Mouse (Mus musculus) lung, adult 10 weeks (tissue): ENCODE measurements around the gene Rbm4. TPM values are rescaled to one million over a fixed set of nuclear protein-coding genes. Genes with fewer than 3 reads are reported as not detected.

ENCODE experiments used
- polyA plus RNA-seq: library from polyadenylated mRNA; stranded (reverse); fragments of 350-450 nt; fragmentation: Illumina TruSeq; extraction: RNeasy Lipid Tissue Mini Kit (QIAGEN cat#74804); gene quantifications from one replicate; pipeline ENCODE4 v1.2.3, GENCODE M21; 2014; ENCODE audit warnings: low read depth, low replicate concordance; ENCODE audit not compliant: insufficient read depth

Rbm4 gene
- 17.9 TPM for polyA plus RNA-seq

DNA sequence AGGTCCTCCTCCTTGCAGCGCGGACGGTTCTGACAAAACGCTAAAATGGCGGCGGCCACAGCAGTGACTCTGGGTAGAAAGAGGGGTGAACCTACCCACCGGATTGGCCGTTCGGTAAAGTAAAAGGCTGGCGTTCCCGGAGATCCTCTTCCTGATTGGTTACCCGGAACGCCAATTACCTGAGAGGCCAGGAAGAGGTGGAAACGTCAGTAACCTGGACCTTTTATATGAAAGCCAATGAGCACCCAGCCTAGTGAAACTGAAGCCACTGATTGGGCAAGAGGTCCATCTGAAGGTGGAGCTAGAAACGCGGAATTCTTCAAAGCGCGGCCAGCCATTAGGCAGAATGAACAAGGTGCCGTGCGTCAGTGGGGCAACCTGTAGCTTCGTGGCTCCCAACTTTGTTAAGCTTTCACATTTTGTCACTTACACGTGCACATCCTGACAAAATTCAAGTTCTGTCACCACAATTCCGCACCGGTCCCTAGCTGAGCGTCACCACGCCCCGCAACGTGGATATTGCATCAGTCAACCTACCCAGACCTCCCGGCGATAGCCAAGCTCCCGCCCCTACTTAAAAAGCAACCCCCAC is at the start of gene Rbm4:
Gene Rbm4, minus strand, starts transcription at position 71 of the 592 bp plus-strand sequence.

DNA sequence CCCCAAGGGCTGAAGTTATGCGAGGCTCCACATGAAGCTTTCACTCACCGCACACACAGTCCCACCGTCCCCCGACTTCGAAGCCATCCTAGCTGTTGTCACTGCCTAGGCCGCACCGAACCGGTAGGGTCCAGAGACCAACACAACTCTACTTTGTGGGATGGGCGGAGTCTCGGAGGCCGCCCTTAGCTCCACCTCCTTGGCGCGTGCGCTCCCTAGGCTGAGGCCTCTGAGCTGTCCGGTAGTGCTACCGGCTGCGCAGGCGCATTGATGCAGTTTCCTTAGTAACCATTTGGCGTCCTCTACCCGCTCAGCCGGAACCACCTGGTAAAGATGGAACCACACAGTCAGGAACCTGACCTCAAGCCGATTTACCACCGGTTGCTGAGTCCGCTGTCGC is 45.4 kb upstream of the Rbm4 start, which contains the start of the genes Ccs and Ccdc87:
Gene Ccs, minus strand, starts transcription at position 184 of the 400 bp plus-strand sequence.
Gene Ccdc87, plus strand, starts transcription at position 218 of the 400 bp plus-strand sequence.

DNA sequence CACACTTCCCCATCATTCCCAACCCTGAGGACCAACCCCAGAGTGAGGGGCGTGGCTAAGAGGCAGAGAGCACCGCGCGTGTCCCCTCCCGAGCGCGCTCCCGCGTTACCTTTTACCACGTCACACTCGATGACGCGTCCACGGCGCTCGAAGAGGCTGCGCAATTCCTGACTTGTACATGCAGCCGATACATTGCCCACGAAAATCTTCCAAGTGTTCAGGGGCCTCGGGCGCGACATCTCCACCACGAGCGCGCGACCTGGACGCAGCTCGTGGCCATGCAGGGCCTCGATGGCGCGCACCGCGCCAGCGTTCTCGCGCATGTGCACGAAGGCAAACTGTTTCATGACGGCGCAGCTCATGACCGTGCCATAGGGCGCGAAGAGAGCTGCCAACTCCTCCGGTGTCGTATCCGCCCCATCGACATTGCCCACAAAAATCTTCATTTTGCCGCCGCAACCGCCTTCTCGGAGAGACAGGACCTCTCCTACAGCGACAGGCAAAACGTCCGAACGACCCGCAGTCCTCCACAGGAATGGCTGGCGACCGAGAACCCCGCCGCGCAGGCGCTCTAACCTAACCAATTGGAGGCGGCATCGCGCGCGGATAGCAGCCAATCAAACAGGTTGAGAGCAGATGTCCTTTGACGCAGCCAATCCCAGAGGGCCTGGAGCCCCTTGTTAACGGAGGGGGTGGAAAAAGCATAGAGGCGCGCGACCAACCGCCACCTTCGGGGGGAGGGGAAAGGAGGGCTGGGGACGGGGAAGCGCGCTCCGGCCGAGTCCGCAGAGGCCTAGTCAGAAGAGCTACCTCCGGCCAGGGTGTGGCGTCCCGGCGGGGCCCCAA is 17.6 kb upstream of the Rbm4 start, which contains the start of the genes Gm21992 and Rbm14:
Gene Gm21992, minus strand, starts transcription at position 550 of the 846 bp plus-strand sequence.
Gene Rbm14, minus strand, starts transcription at position 572 of the 846 bp plus-strand sequence.

DNA sequence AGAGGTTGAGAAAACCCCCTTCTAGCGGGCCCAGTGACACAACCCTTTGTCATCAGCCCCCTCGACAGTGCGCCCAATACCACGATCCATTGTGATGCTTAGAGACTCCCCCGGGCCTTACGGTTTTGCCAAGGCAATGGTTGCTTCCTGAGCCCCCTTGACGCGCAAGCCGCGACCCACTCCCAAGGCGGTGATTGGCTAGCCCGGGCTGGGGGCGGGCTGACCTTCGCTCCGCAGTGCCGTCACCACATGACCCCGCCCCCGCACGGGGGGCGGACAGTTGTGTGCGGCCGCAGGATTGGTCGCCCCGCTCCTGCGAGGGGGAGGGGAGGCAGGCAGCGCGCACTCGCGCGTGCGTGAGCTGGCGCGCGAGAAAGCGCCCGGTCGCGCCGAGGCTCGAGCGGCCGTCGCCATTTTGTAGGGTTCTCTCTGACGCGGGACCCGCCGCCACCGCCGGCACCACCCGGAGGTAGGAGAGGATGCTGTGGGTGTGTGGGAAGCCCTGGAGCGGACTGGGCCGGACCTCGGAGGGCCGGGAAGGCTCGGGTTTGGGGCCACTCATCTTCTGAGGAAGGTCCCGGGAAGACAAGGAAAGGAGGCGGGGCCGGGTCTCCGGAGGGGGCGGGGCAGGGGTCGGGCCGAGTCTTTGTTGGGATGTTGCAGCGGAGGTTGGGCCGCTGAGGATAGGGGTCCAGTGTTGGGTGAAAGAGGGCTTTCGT is 37.3 kb downstream of the Rbm4 start, which contains the start of gene Rbm4b:
Gene Rbm4b, plus strand, starts transcription at position 305 of the 719 bp plus-strand sequence.

Other genes with a start within 250 kb of the Rbm4 start
- gene Lrfn4, start 178.2 kb downstream of the Rbm4 start, polyA plus RNA-seq = 5.6 TPM
- gene Rce1, start 168.3 kb downstream of the Rbm4 start, polyA plus RNA-seq = 33.1 TPM
- not detected for gene Gm960, start 95.2 kb downstream of the Rbm4 start, polyA plus RNA-seq
- 0.83 TPM for gene Sptbn2, start 82.7 kb downstream of the Rbm4 start, polyA plus RNA-seq
- gene Rbm4b, start 37.4 kb downstream of the Rbm4 start, polyA plus RNA-seq = 10.1 TPM
- 4.7 TPM for gene Gm21992, start 17.7 kb upstream of the Rbm4 start, polyA plus RNA-seq
- gene Rbm14, start 17.7 kb upstream of the Rbm4 start, polyA plus RNA-seq = 13.7 TPM
- gene Ccs, start 45.4 kb upstream of the Rbm4 start, polyA plus RNA-seq = 48.3 TPM
- 0.45 TPM for gene Ccdc87, start 45.5 kb upstream of the Rbm4 start, polyA plus RNA-seq
- gene Ctsf, start 61.2 kb upstream of the Rbm4 start, polyA plus RNA-seq = 27.8 TPM
- gene Actn3, start 84.0 kb upstream of the Rbm4 start, polyA plus RNA-seq = 0.66 TPM
- 6.0 TPM for gene Zdhhc24, start 84.8 kb upstream of the Rbm4 start, polyA plus RNA-seq
- gene Bbs1, start 112.7 kb upstream of the Rbm4 start, polyA plus RNA-seq = 2.2 TPM
- 28.4 TPM for gene Dpp3, start 134.4 kb upstream of the Rbm4 start, polyA plus RNA-seq
- gene Peli3, start 149.2 kb upstream of the Rbm4 start, polyA plus RNA-seq = 1.2 TPM
- gene Mrpl11, start 168.2 kb upstream of the Rbm4 start, polyA plus RNA-seq = 50.4 TPM
- gene Npas4, start 196.4 kb upstream of the Rbm4 start, polyA plus RNA-seq = 0.14 TPM
- 0.84 TPM for gene Slc29a2, start 230.0 kb upstream of the Rbm4 start, polyA plus RNA-seq
- 24.4 TPM for gene B4gat1, start 244.9 kb upstream of the Rbm4 start, polyA plus RNA-seq
- 0.81 TPM for gene AC124502.3, start 245.0 kb upstream of the Rbm4 start, polyA plus RNA-seq
- 35.6 TPM for gene Brms1, start 247.5 kb upstream of the Rbm4 start, polyA plus RNA-seq